Mouse (Mus musculus) skeletal muscle tissue, adult 2 months (tissue): ENCODE measurements around the gene Yipf3.

ENCODE experiments used
- DNase-seq: peaks from one replicate; pipeline ENCODE4 v3.0.0-alpha.2; 2012; ENCODE audit warnings: low read depth, low spot score

Yipf3 gene

DNA sequence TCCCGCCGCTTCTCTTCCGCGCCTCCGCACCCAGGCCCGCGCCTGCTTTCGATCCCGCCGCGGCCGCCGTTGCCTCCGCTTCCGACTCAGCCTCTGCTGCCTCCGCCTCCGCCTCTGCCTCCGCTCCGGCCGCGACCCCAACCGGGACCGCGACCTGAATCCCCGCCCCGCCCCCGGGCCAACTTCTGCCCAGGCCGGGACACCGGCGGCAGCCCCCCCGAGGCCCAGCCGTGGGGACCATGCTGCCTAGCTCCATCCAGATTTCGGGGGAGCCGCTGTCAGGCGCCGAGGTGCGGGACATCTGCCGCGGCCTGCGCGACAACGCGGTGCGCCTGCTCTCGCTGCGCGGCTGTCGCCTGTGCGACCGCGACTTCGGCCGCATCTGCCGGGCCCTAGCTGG is 6.2 kb downstream of the Yipf3 start:
- no peak for DNase-seq

DNA sequence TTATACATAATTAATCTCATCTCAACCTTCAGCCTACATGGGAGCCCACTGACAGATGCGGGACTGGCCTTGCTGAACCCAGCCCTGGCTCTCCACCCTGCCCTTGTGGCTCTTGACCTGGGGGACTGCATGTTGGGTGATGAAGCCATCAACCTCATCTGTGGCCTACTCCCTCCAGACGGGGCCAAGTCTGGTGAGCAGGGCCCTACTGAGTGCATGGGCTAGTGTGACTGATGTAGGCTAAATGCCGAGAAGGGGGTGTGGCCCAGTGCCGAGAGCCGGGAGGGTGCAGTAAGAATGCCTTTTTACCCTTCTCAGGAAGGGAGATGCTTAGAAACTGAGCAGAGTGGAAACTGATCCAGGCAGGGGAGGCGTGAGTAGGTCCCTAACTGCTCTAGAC is 7.3 kb downstream of the Yipf3 start:
- DNase-seq = no peak

DNA sequence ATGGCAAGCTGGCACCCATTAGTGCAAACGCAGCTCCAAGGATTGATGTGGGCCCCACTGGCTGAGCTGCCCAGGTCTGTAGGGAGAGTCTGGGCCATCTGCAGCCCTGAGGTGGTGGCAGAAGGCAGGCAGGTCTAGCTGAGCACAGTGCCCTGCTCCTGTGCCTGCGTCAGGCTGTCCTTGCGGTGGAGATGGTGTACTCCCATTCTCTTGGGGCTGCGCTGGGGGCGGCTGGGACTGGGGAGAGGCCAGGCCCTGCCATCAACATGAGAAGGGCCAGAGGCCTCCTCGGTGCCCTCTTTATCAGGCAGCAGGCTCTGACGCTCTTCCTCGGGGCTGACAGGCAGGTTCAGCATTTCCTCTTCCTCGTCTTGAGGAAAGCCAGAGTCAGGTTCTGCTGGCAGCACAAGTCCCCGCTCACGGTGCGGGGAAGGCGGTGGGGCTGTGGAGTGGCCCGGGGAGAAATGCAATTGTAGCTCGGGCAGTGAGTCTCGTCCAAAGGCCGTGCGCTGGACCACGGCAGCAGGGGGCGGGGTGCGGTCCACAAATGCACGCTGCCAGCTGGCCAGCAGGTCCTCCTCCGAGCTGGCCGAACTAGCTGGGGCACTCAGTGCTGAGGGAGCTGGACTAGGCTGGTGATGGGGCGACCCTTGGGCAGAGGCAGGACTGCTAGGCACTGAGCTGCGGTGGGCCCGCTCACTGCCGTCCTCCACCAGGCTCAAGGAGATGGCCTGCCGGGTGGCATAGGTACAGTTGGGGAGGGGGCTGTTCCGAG is 10.6 kb downstream of the Yipf3 start:
- DNase-seq = no peak

DNA sequence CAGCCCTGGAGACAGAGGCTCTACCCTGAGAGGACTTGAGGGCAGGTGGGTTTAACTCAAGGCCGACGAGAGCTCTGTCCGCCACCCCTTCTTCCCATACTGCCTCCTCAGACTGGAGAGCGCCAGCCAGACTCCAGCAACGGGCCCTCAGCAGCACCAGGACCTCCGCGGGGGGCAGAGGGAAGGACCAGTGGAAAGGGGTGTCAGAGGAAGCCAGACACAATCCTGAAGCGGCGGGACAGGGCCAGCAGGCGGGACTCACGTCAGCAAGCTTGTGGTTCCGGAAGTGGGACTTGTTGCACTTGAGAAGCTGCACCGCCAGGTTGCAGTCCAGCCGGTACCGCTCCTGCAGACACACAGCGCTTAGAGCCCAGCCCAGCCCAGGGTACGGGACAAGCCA is 11.8 kb downstream of the Yipf3 start:
- DNase-seq = no peak

DNA sequence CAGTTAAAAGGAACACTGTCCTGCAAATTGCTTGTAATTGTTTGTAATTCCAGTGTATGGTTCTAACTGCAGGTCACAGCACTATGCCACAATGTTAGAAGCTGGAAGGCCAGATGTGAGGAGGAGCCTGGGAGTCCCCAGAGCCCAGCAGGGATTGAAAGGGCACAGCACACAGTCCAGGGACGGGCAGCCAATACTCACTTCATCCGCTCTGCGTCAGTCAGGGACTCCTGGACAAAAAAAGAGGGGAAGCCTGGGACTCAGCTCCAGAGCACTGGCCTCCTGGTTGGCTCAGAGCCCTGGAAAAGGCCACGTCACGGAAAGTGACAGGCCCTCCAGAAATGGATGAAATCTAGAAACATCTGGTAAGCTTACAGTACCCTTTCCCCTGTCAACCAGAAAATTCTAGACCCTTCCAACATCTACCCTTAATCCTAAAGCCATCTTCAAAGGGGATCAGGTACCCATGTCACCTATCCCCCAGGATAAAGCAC is 14.4 kb downstream of the Yipf3 start:
- no peak for DNase-seq

DNA sequence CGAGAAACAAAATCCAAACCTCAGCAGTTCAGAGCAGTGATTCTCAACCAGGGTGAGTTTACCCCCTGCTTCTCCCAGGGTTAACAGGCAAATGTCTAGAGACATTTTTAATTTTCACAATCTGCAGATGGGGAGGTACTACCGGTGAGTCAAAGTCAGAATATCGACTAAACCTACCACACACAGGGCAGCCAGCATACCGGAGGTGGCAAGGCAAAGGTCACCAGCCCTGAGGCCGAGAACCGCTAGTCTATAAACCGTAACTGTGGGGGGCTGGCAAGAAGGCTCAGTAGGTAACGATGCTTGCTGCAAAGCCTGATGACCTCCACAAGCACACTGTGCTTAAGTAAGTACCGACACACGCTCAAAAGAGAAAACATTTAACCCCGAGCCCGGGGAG is 17.6 kb downstream of the Yipf3 start:
- DNase-seq = no peak

DNA sequence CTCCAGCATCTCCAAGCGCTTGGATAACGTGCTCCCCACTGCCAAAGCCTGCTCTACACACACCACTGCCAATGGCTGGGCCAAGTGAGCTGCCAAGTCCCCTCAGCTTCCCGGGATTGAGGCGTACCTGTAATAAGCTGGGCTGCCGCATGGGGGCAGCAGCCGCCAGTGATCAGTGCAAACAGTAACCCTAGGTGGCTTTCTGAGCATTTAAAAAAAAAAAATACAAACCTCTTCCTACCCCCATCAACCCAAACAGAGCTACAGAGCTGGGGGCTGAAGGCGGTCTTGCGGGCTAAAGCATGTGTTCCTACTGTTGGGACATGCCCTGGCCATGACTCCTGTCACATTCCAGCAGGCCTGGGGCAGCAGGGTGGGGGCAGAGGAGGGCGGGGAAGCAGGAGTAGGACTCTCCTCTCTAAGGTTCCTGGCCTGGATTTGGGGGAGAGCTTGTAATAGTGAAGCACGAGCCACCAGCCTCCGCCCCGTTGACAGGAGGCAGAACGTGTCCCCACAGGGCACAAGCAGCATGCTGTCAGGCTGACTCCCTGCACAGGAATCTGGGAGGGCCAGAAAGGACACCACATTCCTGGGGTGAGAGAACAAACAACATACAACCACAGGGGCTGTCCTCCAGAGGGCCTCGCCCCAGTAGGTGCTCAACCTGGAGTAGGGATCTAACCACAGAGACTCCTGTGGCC is 18.2 kb downstream of the Yipf3 start:
- DNase-seq = peak; percentile 78

DNA sequence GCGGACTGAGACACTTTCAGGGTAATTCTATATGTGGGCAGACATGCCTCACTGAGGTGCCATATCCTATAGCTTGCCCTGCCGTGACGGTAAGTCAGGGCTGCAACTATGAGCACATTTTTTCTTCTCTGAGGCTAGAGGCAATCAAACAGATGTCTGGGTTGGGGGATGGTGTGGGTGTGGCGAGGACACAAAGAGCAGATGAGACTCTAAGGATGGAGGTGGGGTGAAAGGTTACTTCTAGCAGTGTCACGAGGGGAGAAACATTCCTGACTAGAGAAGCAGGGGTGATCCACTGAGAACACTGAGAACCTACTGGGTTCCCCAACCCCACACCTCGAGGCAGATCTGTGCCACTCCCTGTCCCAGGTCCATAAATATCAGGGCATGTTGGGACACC is 19.1 kb downstream of the Yipf3 start:
- no peak for DNase-seq

DNA sequence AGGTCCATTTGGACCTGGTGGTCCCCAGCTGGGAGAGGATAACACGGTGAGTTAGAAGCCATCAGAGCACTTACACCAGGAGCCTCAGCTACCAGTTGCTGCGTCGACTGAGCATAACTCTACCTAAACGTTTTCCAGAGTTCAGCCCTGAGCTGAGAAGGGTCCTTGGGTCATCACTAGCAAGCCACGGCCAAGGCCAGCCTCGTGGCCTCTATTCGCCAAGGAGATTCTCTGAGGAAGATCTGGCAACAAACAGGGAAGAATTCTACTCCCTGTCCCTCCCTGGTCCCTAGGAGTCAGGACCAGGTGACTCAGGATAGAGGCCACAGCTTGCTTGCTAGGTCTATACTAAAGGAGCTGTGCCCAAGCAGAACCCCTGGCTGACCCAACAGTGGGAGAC is 19.6 kb downstream of the Yipf3 start:
- no peak for DNase-seq

DNA sequence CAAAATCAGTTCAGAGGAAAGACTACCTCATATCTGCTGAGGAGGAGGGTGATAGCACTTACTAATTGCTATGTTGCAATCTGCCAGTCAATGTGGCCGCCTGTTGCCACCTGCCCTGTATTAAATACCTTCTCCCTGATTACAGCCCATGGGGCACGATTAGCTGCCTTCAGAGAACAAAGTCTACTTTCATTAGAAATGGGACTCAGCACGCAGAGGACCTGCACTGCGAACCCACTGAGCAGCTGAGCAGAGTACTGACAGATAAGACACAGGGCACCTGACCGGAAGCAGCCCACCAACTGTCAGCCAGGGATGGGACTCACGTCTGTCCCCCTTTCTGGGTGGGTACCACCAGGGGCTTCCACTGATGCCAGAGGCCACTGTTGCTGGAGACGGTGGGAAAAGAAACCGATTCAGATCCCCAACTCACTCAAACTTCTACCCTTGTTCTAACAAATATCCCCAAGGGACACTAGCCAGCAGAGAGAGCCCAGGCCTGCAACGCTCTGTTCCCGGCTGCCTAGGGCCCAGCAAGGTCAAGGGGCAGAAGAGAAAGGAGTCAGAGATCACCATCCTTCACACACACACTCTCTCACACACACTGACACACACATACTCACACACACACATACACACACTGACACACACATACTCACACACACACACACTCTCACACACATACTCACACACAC is 20.3 kb downstream of the Yipf3 start:
- DNase-seq = no peak

DNA sequence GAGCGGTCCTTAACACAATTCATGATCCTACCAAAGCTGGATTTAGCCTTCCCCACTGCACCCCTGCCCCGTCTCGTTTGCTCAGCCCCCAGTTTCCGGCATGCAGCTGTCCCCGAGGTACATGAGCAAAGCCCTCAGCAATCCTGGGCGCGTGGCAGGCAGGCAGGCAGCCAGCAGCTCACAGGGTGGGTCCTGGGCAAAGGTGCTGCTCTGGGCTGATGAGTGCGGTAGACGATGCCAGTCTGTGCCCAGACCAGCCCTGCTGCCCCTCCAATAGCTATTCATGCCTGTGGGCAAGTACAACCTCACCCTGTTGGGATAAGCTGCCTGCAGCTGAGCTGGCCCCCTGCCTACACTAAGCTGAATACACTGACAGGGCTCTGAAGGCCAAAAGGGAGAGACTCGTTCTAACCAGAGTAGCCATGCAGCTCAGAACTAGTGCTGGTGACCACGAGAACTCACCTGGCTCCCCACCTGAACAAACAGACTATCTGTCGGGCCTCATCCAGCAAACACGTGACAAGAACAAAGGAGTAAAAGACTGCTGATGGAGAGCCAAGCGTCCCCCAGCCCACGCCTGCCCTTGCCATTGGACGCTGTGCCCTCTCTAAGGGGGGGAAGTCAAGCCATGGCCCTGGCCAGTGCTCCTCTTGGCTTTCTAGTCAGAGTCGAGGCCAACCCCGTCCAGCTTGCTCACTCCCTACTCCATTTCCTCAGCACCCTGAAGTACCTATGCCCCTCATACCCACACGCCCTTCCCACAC is 22.1 kb downstream of the Yipf3 start:
- DNase-seq = peak; percentile 41

DNA sequence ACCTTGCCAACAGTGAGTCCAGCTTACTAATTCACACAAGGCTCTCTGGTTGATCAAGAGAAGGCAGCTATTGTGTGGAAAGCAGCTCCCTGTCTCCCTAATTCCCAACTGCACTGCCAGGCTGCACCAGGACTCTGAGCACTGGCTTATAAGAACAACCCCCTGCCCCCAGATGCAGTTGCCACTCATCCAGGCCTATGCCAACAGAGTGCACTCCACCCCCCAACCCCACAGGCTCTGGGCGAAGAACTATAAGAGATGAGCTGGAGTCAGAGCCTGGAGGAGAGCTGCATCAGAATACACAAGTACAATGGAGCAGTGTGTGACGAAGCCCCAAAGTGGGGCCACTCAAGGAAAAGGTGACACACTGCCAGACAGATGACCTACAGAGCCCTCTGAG is 24.2 kb downstream of the Yipf3 start:
- no peak for DNase-seq

DNA sequence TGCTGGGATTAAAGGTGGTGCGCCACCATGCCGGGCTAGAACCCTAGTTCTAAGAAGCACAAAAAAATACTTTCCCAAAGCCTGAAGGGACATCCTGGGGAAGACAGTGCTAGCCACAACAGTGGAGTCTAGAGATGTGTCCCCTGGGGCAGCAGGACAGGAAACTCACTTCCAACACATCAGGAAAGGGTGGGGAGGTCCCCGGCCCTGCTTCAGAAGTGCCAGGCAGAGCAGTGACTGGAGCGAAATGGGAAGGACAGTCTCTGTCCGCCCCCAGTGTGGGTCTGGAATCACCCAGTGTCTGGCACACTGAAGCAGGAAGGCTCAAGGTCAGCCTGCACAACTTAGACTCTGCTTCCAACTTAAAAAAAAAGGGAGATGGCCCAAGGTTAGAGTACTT is 24.8 kb downstream of the Yipf3 start:
- no peak for DNase-seq

DNA sequence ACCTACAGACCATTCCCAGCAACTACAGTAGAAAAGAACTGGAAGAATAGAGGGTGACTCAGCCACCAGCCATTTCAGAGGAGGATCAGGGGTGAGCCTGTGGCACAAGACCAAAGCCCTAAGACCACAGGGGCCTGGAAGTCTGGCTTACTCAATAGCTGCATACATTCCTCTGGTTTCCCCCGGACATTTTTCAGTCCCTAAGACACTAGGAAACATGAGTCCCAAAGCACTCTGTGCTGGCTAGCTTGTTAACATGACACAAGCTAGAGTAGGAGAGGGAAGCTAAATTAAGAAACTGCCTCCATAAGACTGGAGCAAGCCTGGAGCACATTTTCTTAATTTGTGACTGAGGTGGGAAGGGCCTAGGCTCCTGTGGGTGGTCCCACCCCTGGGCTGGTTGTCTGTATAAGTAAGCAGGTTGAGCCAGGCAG is 25.9 kb downstream of the Yipf3 start:
- peak; percentile 42 for DNase-seq

DNA sequence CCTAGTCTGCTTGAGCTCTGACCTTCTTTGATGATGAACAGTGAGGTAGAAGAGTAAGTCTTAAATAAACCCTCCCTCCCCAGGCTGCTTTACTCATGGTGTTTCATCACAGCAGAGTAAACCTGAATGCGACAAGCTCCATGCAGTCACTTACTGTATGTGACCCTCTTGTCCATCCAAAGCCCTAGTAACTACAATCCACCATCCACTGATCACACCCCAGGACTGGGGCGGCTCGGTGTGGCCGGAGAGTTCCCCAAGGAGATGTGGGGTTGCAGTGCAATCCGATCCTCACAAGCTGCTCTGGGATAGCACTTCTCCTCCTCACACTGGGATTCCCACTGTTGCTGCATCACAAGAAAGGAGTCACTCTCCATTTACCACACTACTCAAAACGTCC is 26.6 kb downstream of the Yipf3 start:
- no peak for DNase-seq

DNA sequence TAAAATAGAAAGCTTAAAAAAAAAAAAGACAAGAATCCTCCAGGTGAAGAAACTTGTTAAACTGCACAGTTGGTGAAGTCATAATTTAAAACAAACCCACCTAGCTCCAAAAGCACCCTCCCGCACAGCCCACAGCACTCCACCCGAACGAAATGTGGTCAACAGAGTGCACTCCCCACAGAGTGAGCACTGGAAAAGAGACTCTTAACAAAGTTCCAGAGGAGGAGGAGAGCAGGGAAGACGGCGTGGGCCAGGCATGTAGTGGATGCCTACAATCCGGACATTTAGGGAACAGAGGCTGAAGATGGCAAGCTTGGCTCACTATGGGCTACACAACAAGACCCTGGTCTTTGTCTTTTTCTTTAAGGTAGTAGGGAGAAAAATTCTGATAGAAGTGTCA is 27.2 kb downstream of the Yipf3 start:
- no peak for DNase-seq

DNA sequence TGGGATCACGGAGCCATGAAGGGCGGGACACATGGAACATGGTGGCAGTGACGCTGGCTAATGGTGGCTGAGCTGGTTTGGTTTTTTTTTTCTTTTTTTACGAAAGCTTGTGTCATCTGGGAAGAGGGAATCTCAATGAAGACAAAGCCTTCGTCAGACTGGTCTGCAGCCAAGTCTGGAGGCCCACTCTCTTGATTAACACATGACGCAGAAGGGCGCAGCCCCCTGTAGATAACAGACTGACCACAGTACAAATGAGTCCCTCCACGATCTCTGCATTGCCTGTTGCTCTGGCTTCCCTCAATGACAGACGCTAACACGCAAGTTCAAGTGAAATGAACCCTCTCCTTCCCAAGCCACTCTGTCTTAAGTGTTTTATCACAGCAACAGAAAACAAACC is 27.6 kb downstream of the Yipf3 start:
- DNase-seq = no peak

DNA sequence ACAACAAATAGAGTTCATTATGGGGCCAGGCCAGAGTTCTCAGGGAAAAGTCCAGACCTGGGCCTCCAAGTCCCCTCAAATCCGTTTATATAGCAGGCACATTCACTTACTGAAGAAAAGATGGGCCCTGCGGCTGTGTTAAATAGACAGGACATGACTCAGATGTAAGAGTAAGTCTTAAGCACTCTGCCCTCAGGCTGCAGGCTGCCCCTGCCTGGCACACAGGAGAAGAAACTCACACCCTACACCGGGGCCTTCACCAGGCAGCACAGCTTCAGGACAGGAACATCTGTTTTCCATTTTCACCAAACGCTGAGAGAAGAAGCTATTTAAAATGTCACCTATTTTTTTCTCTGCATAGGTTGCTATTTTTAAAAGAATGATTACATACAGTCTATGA is 29.7 kb downstream of the Yipf3 start:
- peak; percentile 53 for DNase-seq

DNA sequence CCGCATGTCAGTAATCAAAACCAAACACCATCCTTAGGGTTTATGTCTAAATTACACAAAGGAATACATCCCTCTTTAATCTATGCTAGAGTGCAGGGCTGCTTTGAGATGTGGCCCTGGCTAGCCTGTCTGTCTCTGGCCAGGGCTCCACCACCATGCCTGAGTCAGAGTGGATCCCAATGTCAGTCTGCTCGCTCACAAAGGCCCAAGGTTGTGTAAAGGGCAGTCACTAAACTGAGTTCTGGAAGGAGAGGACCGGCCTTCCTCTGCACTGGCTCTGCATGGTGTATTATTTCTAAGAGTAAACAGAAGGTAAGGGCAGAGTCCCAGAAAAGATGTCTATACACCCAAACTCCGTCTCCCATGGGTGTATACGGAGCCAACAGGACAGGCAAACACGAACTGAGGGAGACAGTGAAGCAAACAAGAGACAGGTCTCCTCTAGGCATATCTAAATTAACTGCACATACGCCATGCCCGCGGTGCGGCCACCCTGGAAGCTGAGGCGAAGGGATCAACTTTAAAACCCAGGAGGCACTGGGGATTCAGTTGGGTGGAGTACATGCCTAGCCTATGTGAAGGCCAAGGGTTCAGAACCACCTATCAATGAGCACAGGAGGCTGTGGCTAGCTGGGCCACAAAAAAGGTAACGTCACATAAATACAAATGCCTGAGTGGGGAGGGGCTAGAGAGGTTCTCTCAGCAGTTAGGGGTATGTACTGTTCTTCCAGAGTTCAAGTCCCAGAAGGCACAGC is 30.3 kb downstream of the Yipf3 start:
- DNase-seq = no peak

DNA sequence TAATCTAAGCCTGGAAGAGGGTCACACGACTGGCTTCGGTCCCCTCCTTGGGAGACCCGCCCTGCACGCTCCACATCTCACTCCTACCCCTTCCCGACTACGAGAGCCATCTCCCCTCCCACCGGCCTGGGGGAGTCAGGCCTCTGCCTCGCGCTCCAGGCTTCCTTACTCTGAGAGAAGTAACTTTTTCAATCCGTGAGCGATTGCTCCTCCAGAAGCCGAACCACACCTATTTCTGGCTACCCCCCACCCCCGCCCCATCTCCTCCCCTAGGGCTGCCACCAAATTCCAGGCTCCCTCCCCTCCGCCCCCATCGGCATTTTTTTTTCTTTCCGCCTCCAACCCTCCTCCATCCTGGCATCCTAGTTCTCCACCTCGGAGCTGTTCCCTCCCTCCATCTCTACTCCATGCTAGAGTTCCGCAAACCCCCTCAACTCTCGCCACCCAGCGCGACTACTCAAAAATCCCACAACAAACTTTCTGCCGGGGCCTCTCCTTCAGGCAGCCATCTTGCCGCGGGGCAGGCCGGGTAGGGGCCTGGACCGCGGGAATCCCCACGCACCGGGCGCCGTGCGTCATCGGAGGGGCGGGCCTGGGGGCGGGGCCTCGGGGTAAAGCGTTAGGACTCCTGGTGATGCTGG is 34.7 kb downstream of the Yipf3 start, which contains the start of gene Tjap1:
Gene Tjap1 (minus strand): TSS at position 544 of the 641 bp plus-strand sequence.
- peak; percentile 67 for DNase-seq
